Mouse (Mus musculus): Measurements from ENCODE around the gene Lnx1.

Gene Lnx1

DNA sequence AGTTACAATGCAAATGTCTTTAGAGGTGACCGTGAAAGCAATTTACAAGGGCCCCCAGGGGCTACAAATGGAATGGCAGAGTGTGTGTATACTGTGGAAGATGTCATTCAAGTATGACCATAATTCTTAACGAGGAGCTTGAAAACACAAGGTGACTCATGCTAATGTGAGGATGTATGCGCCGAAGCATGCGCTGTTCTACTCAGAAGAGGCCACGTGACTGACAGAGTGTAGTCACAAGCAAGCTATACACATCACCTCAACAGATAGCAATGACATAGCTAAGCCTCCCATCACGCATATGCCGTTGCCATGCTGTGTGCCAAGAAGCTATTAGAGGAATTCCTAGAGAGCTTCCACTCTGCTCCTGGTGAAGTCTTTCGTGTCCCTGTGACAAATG is 5.2 kb downstream of the Lnx1 start:
- no peak for DNase-seq (ENCODE audit: low spot score)

DNA sequence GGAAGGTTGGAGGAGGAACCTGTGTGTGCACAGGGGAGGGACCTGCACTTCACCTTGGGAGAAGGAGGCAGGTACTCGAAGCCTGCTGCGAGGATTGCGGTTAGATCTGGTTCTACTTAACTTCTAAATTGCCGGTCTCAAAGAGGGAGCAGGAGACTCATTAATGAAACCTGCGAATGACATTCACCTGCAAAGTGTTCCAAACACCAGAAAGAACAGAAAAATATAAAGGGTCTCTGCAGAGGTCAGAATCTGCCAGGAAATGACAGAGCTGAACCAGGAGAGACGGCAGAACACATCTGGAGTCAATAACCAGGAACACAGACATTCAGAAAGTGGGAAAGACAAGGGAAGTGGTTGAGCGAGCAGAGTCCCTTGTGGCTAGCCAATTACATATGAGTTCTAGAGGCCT is 8.3 kb downstream of the Lnx1 start:
- DNase-seq (ENCODE audit: low spot score), result no peak

DNA sequence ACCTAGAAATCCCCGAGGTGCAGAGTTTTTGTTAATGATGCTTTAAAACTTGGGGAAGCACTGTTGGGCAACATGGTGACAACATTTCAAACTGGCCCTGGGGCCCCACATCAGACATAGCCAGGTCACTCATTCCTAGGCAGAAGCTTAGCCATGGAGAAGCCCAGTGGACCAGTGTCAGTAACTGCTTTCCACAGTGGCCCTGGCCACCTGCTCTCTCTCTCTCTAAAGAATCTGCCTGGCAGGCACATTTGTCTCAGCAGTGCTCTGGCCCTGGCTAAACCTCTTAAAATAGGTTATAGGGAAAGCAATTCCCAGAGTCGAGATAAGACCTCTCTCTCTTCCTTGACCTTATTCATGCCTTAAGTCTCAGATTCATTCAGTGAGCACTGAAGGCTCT is 8.9 kb downstream of the Lnx1 start:
- DNase-seq (ENCODE audit: low spot score), result no peak

DNA sequence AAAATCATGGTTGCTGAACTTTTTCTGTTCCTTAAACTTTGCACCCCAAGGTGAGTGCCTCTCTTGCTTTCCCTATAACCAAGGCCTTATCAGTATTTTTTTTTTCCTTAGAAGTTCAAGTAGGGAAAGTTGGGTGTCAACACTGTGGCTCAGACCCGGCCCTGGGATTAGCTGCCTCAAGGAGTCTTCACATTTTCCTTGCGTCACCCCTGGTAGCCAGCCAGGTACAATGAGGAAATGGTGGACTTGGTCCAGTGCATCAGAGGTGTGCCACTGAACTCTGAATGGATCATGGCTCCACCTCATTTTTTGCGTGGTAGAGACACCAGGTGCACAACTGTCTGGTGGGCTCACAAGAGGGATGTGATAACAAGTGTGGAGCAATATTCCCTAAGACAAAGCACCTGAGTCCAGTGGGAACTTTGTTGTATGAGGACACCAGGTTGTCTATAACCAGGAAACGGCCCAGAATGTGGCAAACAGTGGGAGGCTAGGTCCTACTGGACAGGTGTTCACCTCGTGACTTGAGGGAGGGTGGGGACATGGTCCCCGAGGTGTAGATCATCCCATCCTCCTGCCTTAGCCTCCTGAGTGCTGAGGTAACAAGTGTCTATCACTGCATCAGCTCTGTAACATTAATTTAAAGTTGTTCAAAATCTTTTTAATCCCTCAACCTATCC is 10.2 kb downstream of the Lnx1 start:
- no peak for DNase-seq (ENCODE audit: low spot score)

DNA sequence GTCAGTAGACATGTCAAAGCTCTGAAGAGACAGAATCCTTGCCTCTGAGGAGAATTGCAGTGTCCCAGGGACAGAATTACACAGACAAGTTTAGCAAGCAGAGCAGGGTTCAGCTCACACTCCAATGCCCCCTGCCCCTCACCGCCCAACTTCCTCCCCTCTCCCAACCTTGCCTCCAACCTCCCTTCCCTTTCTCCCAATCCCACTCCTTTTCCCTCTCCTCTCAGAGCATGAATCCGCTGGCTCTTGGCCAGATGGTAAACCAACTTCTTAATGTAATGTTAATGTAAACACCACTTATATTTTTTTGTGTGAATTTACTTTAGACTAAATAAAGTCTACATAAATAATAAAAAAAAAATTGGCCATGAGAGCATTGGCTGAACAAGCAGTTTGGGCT is 13.9 kb downstream of the Lnx1 start:
- DNase-seq (ENCODE audit: low spot score), result no peak

DNA sequence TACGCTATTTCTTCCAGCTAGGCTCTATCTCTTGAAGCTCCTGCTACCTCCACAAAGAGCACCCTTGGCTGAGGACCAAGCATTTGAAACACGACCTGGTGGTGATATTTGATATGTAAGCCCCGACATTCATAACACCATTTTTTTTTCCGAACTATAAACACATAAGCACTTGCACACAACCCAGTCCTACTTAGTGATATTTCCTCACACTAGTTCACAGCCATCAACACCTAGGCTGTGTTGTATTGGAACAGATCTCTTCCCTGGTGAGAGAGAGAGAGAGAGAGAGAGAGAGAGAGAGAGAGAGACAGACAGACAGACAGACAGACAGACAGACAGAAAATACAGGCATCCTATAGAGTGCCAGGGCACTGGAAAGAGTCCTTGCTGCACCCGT is 17.8 kb downstream of the Lnx1 start:
- no peak for DNase-seq (ENCODE audit: low spot score)

- DNase-seq (ENCODE audit: low spot score), result no peak
Measured at GRCm38 (mm10) chr5:74683832-74684231, 18.9 kb downstream of the Lnx1 start.

DNA sequence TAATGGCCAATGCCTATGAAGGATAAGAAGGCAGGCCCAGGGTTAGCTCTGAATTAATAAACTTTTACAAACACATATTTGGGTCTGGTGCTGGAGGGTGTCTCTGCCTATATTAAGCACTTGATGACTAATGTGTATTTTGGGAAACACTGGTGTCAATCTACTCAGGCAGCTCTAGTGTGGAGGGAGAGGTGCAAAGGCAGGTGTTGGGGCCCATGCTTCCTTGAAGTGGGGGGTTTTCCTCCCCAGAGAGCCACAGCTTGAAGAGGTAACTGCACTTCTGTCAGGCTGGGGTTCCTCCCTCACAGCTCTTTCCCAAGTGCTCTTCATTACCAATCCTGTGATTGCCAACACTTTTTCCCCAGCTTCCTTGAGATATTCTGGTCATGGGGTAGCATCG is 20.0 kb downstream of the Lnx1 start:
- no peak for DNase-seq (ENCODE audit: low spot score)

- DNase-seq (ENCODE audit: low spot score), result no peak
Measured at GRCm38 (mm10) chr5:74679631-74680030, 23.1 kb downstream of the Lnx1 start.

- DNase-seq (ENCODE audit: low spot score), result no peak
Measured at GRCm38 (mm10) chr5:74678693-74679092, 24.0 kb downstream of the Lnx1 start.

DNA sequence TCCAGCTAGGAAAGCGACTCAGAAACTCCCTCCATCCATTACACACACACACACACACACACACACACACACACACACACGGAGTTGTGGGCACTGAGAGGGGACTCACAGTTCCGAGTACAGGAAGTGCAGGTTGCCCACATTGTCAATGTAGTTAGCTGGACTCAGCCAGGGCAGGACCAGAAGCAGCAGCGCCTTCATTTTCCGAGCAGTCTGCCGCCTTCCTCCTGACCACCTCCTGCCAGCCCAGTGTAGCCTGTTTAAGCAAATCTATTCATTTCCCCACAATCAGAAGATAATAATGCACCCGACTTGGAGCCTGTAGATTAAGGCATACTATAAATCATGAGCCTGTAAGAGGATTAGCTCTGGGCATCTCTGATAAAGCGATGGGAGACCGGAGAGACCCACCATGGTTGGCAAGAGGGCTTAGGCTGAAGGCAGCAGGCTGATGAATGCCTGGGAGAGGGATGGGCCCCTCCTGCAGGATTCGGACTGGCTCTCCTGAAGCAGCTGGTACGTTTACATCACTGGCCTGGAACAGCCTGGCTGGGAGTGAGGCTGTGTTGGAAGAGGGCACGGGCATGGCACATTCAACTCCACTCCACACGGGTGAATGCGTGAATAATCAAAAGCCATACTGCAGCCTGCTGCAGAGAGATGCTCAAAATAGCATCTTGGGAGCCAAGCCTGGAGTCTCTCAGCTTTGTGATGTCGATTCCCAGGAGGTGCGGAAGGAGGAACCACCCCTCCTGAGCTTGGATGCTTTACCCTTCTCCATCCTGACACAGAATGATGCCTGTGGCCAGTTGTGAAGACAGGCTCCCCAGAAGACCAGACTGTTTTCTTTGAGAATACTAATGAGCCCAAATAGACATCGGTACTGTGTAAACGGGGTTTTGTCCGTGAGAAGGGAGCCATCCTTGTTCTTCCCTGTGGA is 25.0 kb downstream of the Lnx1 start:
- peak; percentile 72 for DNase-seq (ENCODE audit: low spot score)

GRCm38 (mm10) chr5:74672556-74672955 is 30.2 kb downstream of the Lnx1 start:
- no peak for DNase-seq (ENCODE audit: low spot score)

- DNase-seq (ENCODE audit: low spot score), result no peak
Measured at GRCm38 (mm10) chr5:74670877-74671276, 31.8 kb downstream of the Lnx1 start.

DNA sequence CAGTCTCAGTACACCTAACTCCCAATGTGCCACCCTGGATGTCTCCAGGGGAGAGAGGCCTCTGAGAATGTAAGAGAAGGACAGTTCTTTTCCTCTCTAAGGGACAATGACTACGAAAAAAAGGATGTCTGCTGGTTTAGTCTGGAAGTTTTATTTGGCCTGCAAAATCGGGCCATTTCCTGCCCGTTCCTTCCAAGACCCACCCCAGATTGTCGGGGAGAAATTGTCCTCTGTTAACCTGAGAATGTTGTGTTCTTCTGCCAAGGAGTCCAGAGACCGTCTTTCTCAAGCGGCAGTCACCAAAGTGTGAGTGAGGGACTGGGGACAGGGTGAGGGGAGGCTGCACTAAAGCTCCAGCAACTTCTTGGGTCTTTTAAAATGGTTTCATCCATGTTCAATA is 32.8 kb downstream of the Lnx1 start:
- no peak for DNase-seq (ENCODE audit: low spot score)

- no peak for DNase-seq (ENCODE audit: low spot score)
Measured at GRCm38 (mm10) chr5:74668956-74669355, 33.8 kb downstream of the Lnx1 start.

- no peak for DNase-seq (ENCODE audit: low spot score)
Measured at GRCm38 (mm10) chr5:74662618-74663017, 40.1 kb downstream of the Lnx1 start.

DNA sequence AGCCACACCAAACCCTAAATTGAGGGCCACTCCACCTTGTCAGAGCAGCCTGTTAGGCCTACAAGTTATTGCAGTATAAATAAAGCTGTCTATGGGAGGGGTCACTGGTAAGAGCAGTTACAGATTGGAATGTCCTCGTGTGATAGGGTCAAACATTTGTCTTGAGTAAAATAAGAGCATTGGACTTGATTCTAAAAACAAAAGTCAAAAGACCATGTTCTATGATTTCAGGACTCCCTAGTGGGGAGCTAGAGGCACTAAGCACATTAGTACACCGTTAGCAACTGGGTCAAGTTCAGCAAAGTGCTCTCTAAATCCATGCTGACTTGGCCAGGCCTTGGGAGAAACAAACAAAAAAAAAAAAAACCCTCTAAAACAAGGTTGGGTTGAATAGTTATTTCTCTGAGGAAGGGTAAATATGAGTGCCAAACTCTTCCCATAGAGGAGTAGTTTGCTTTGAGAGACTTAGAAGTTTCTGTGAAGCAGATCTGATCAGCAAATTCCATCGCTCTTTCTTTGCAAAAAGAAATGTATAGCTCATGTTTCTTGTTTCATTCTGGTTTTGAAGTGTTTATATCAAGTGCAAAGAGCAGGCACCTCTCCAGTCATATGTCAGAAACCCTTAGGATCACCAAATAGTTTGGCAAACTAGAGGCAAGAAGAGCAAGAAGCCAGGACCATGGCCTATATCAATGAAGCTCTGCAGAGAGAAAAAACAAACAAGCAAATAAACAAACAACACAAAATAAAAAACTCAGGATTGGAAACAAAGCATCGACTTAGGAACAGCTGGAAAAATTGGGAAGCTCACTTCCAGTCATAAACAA is 40.8 kb downstream of the Lnx1 start:
- DNase-seq (ENCODE audit: low spot score), result no peak

DNA sequence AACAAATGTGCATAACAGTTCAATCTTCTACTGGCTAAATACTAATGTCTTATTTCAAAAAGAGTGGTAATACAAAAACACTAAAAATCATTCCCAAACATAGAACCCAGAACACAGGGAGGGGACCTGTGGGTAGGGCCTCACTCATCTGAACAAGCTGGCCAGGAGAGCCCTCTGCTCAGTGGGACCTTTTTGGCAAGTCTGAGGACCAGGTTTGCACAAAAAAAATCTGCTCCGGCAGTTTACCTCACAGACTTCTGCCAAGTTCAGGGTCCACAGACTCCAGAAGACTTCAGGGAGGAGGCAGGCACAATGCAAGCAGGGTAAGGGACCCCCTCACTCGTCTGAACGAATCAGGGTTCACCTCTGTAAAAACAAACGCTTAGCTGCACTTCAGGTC is 42.9 kb downstream of the Lnx1 start:
- DNase-seq (ENCODE audit: low spot score), result no peak

- DNase-seq (ENCODE audit: low spot score), result no peak
Measured at GRCm38 (mm10) chr5:74659281-74659680, 43.4 kb downstream of the Lnx1 start.

- DNase-seq (ENCODE audit: low spot score), result no peak
Measured at GRCm38 (mm10) chr5:74657930-74658329, 44.8 kb downstream of the Lnx1 start.

- DNase-seq (ENCODE audit: low spot score), result no peak
Measured at GRCm38 (mm10) chr5:74656410-74656809, 46.3 kb downstream of the Lnx1 start.

GRCm38 (mm10) chr5:74654527-74654926 is 48.2 kb downstream of the Lnx1 start:
- no peak for DNase-seq (ENCODE audit: low spot score)

- DNase-seq (ENCODE audit: low spot score), result no peak
Measured at GRCm38 (mm10) chr5:74653766-74654165, 48.9 kb downstream of the Lnx1 start.

Data from left cerebral cortex, adult 11 months (tissue).